Mouse (Mus musculus) liver, adult 2 months (tissue): ENCODE measurements around the gene Chrnb4. TPM values are rescaled to one million over a fixed set of nuclear protein-coding genes. Genes with fewer than 3 reads are reported as not detected.

Experiments used
- DNase-seq: peaks from one replicate; pipeline ENCODE4 v3.0.0-alpha.2; 2011; ENCODE audit warnings: low read depth, low spot score; ENCODE audit errors: extremely low read depth
- H3K27ac ChIP-seq: fragments of 200-500 bp; replicated peaks from 2 replicates; pipeline ENCODE4 v1.5.1; 2012; ENCODE audit warnings: low read depth, mild to moderate bottlenecking, control low read depth, inconsistent platforms, low read length; ENCODE audit not compliant: insufficient read depth
- H3K27me3 ChIP-seq: fragments of 200-500 bp; 2 replicates; pipeline ENCODE4 v1.6.1; 2012; ENCODE audit warnings: mild to moderate bottlenecking, moderate library complexity, low read length, inconsistent platforms; ENCODE audit not compliant: control insufficient read depth, insufficient read depth
- H3K36me3 ChIP-seq: fragments of 200-500 bp; 2 replicates; pipeline ENCODE4 v1.6.1; 2012; ENCODE audit warnings: low read length, inconsistent platforms; ENCODE audit not compliant: control insufficient read depth, insufficient read depth
- H3K4me1 ChIP-seq: fragments of 200-500 bp; 2 replicates; pipeline ENCODE4 v1.6.1; 2011; ENCODE audit warnings: low read length; ENCODE audit not compliant: control insufficient read depth, insufficient read depth
- H3K4me3 ChIP-seq: fragments of 200-500 bp; 2 replicates; pipeline ENCODE4 v1.5.1; 2011; ENCODE audit warnings: low read depth, mild to moderate bottlenecking, control low read depth, low read length, moderate library complexity; ENCODE audit not compliant: insufficient read depth
- H3K79me2 ChIP-seq: fragments of 200-500 bp; 2 replicates; pipeline ENCODE4 v1.6.1; 2012; ENCODE audit warnings: inconsistent platforms, mild to moderate bottlenecking, low read length, moderate library complexity; ENCODE audit not compliant: control insufficient read depth, insufficient read depth
- H3K9ac ChIP-seq: fragments of 200-500 bp; 2 replicates; pipeline ENCODE4 v1.6.1; 2012; ENCODE audit warnings: low read depth, mild to moderate bottlenecking, control low read depth, inconsistent platforms, low read length
- CTCF ChIP-seq: fragments of 200-500 bp; IDR thresholded peaks from 2 replicates; pipeline ENCODE4 v1.5.1; 2011; ENCODE audit warnings: low read depth, low read length, control low read depth
- POLR2A ChIP-seq: fragments of 200-500 bp; IDR thresholded peaks from 2 replicates; pipeline ENCODE4 v1.6.1; 2011; ENCODE audit warnings: low read length, control low read depth; ENCODE audit not compliant: insufficient read depth; ENCODE audit errors: extremely low read depth
- WGBS: fragments of 180-500 bp; shearing (Covaris S2); methylation state at CpG from one replicate; pipeline ENCODE4 v1.1.7; 2018; 5-methylcytosine and 5-hydroxymethylcytosine counted together
- polyA plus RNA-seq: library from polyadenylated mRNA; depleted of rRNA; stranded (reverse); fragments of >200 nt; gene quantifications from 2 replicates; pipeline ENCODE4 v1.2.3, GENCODE M21; 2012
- total RNA-seq: library from RNA; depleted of rRNA; stranded (reverse); fragments of >200 nt; gene quantifications from 2 replicates; pipeline ENCODE4 v1.2.3, GENCODE M21; 2014

Chrnb4 gene
- total and polyA plus RNA-seq, 2 experiments: not detected

- H3K27me3 ChIP-seq: 0 out of 2 replicates have a peak, but pooled peaks cover 2% of the 10 kb centered on the region
- no peak overlapping the region for H3K4me3 ChIP-seq
- H3K36me3 ChIP-seq: no peaks in the 10 kb centered on the region
- H3K9ac ChIP-seq: no peak overlapping the region
- no peaks in the 10 kb centered on the region for H3K79me2 ChIP-seq
- DNase-seq: no peak
- no peaks in the 10 kb centered on the region for H3K4me1 ChIP-seq
- TF ChIP-seq POLR2A (no peak), CTCF (no peak)
- WGBS: 71% methylated on average over 7 of the region's 7 CpGs
- no peak overlapping the region for H3K27ac ChIP-seq
Measured at GRCm38 (mm10) chr9:55083154-55083913, 34.8 kb upstream of the Chrnb4 start.

DNA sequence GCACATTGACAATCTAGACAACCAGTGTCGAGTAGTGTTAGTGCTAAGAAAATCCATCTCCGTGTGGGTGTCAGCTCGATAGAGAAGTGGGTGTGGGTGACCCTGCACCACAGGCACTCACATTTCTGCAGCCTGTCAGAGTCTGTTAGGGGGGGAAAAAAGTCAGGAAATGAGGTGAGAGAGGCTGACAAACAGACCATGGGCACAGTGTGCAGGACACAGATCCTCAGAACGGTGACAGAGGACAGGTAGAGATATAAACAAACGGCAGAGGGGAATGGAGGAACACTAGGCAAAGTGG lies 19.3 kb upstream of the Chrnb4 start:
- Histone ChIP-seq H3K27ac (no peak overlapping the region), H3K4me3 (no peak overlapping the region), H3K79me2 (no peaks in the 10 kb centered on the region), H3K36me3 (no peaks in the 10 kb centered on the region), H3K9ac (no peak overlapping the region), H3K27me3 (no peaks in the 10 kb centered on the region), H3K4me1 (no peaks in the 10 kb centered on the region)
- no peak for TF ChIP-seq POLR2A
- TF ChIP-seq CTCF: no peak
- no peak for DNase-seq
- WGBS: 58% methylated on average over 5 of the region's 5 CpGs

GRCm38 (mm10) chr9:55067260-55067964 lies 18.8 kb upstream of the Chrnb4 start:
- H3K27me3 ChIP-seq: no peaks in the 10 kb centered on the region
- TF ChIP-seq POLR2A (no peak), CTCF (no peak)
- no peaks in the 10 kb centered on the region for H3K79me2 ChIP-seq
- no peaks in the 10 kb centered on the region for H3K36me3 ChIP-seq
- no peak for DNase-seq
- H3K27ac ChIP-seq: no peak overlapping the region
- WGBS: 69% methylated on average over 8 of the region's 8 CpGs
- no peaks in the 10 kb centered on the region for H3K4me1 ChIP-seq
- H3K4me3 ChIP-seq: no peak overlapping the region
- H3K9ac ChIP-seq: no peak overlapping the region

GRCm38 (mm10) chr9:55065241-55065640 lies 16.7 kb upstream of the Chrnb4 start:
- no peaks in the 10 kb centered on the region for H3K4me1 ChIP-seq
- no peak for TF ChIP-seq POLR2A
- TF ChIP-seq CTCF: no peak
- WGBS: 82% methylated on average over 9 of the region's 9 CpGs
- no peaks in the 10 kb centered on the region for H3K27me3 ChIP-seq
- no peak overlapping the region for H3K4me3 ChIP-seq
- no peak overlapping the region for H3K27ac ChIP-seq
- no peak overlapping the region for H3K9ac ChIP-seq
- no peaks in the 10 kb centered on the region for H3K36me3 ChIP-seq
- H3K79me2 ChIP-seq: no peaks in the 10 kb centered on the region
- DNase-seq: no peak

DNA sequence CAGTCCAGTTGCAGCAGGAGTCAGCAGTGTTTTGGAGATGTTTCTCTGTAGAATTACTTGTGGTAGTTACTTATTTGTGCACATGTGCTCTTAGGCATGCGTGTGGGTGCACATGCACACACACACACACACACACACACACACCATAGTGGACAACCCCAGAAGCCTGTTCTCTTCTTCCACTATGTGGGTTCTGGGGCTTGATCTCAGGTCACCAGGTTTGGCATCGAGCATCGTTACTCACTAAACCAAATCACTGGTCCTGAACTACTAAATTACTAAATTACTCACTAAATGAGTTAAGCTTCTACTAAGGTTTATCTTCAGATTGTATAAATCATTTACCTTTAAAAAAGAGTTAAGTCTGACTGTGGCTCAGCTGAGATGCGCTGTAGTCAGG lies 9.5 kb upstream of the Chrnb4 start:
- Histone ChIP-seq H3K27me3 (no peaks in the 10 kb centered on the region), H3K4me1 (no peaks in the 10 kb centered on the region), H3K27ac (no peak overlapping the region), H3K4me3 (no peak overlapping the region), H3K9ac (no peak overlapping the region), H3K36me3 (no peaks in the 10 kb centered on the region), H3K79me2 (no peaks in the 10 kb centered on the region)
- TF ChIP-seq POLR2A (no peak), CTCF (no peak)
- DNase-seq: no peak
- WGBS: 95% methylated on average over 4 of the region's 4 CpGs

DNA sequence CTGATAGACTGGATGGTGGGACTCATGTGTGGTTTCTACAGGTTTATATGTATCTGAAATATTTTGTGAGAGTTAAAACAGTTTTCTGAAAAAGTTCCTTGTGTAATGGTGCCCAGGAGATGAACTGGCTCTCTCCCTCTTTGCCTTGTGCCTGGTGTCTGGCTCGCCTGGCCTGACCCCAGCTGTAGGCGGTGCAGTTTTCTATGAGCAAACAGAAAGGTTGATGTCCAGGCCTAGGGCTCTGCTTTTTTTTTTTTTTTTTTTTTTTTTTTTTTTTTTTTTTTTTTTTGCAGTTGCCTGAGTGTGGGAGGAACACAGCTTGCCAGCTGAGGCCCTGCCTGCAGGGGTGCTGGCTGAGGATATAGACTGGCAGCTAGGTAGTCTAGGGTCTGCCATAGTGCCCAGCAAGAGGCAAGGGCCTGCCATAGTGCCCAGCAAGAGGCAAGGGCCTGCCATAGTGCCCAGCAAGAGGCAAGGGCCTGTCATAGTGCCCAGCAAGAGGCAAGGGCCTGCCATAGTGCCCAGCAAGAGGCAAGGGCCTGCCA lies 6.9 kb upstream of the Chrnb4 start:
- Histone ChIP-seq H3K4me3 (no peak overlapping the region), H3K36me3 (no peaks in the 10 kb centered on the region), H3K27ac (no peak overlapping the region), H3K9ac (no peak overlapping the region), H3K79me2 (no peaks in the 10 kb centered on the region), H3K4me1 (no peaks in the 10 kb centered on the region), H3K27me3 (no peaks in the 10 kb centered on the region)
- 33% methylated on average over 2 of the region's 2 CpGs for WGBS
- no peak for TF ChIP-seq CTCF
- no peak for TF ChIP-seq POLR2A
- peak; percentile 66 for DNase-seq
